Mouse (Mus musculus): Measurements from ENCODE around the gene Pou2f2. TPM values are rescaled to one million over a fixed set of nuclear protein-coding genes. Genes with fewer than 3 reads are reported as not detected.

The Pou2f2 gene
- total RNA-seq, 2 experiments from 2014 or later, result 0.53 to 0.68 TPM

GRCm38 (mm10) chr7:25197384-25198018, 18.0 kb upstream of the Pou2f2 start:
- no peak for DNase-seq
- intact Hi-C loops (cut with DNase I), result no loop called here

DNA sequence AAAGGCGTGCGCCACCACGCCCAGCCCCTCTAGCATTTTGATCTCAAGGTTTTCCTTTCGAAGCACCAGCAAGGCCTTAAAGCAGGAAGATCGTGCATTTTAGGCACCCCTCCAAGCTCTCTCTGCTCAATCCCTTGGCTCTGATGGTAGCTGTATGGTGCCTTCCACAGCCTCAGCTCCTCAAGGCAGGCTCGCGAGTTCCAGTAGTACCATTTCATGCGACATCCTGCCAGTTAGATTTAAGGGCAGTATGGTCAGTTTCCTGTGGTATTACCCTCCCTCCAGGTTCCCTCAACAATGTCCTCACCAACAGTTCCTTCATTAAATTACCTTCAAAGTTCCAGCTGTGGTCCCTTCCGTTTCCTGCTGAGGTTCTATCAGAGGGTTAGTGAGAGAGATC, 16.6 kb upstream of the Pou2f2 start:
- intact Hi-C loops (cut with DNase I), result no loop called here
- DNase-seq, result no peak

DNA sequence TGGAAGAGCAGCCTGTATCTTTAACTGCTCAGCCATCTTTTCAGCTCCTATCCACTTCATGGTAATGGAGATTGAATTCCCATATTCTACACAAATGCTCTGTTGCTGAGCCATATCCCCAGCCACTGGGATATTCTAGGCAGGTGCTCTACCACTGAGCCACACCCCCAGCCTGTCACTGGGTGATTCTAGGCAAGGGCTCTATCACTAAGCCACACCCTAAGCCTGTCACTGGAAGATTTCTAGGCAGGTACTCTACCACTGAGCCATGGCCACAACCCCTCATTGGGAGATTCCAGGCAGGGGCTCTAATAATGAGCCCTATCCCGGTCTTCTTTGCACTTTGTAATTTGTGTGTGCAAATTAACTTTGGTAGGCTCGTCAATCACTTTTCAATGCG, 15.6 kb upstream of the Pou2f2 start:
- DNase-seq, result no peak
- intact Hi-C loops (cut with DNase I), result no loop called here

- no peak for DNase-seq
- intact Hi-C loops (cut with DNase I), result no loop called here
Measured at GRCm38 (mm10) chr7:25192110-25192509, 12.6 kb upstream of the Pou2f2 start.

DNA sequence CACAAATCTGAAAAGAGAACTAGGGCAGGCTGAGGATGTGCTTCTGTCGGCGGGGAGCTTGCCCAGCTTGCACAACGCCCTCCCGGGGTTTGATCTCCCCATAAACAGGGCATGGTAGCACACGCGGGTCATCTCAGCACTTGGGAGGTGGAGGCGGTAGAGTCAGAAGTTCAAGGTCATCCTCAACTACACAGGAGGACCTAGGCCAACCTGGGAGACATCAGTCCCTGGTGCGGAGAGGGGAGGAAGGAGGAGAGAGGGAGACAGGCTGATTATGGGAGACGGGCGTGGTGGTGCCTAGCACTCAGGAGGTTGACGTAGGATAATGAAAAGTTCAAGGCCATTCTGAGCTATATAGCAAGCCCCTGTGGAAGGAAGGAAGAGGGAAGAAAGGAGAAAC, 11.3 kb upstream of the Pou2f2 start:
- no peak for DNase-seq
- intact Hi-C loops (cut with DNase I), result no loop called here

- intact Hi-C loops (cut with DNase I), result loop anchor here (1.0 to 2.0 kb wide), 3 partner anchors 54 to 157 kb away; no protein-coding TSS in a partner anchor
- DNase-seq, result peak; percentile 86 to 88
Measured at GRCm38 (mm10) chr7:25187662-25188650, 8.4 kb upstream of the Pou2f2 start.

GRCm38 (mm10) chr7:25184091-25184490, 4.6 kb upstream of the Pou2f2 start:
- no peak for DNase-seq
- intact Hi-C loops (cut with DNase I), result no loop called here

- intact Hi-C loops (cut with DNase I), result no loop called here
- DNase-seq, result no peak
Measured at GRCm38 (mm10) chr7:25181814-25182213, 2.3 kb upstream of the Pou2f2 start.

- peak in 1 of 2 experiments; percentile 44 for DNase-seq
- intact Hi-C loops (cut with DNase I), result no loop called here
Measured at GRCm38 (mm10) chr7:25181331-25181790, 1.8 kb upstream of the Pou2f2 start.

- intact Hi-C loops (cut with DNase I), result no loop called here
- no peak for DNase-seq
Measured at GRCm38 (mm10) chr7:25180512-25180911, 986 bp upstream of the Pou2f2 start.

GRCm38 (mm10) chr7:25178787-25179605, 530 bp downstream of the Pou2f2 start:
- no peak for DNase-seq
- intact Hi-C loops (cut with DNase I), result no loop called here

DNA sequence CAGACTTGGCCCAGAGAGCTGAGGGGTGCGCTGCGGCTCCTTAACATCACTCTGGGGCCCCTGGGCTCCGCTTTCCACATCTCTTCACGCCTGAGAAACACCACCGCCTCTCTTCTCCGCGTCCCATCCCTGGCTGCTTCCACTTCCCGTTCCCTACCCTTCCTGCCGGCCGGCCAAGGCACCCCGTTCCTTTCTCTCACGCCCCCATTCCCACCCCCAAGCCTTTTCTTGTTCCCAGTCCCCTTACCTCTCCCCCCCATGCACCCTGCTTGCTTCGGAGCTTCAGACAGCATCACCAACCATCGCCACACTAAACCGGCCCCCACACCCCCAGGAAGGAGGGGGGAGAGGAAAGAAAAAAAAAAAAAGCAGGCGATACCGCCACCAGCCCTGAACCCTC, 1.2 kb downstream of the Pou2f2 start:
- DNase-seq, result no peak
- intact Hi-C loops (cut with DNase I), result no loop called here

- intact Hi-C loops (cut with DNase I), result no loop called here
Measured at GRCm38 (mm10) chr7:25174343-25174742, 5.2 kb downstream of the Pou2f2 start.

GRCm38 (mm10) chr7:25172669-25173068, 6.9 kb downstream of the Pou2f2 start:
- no peak for DNase-seq
- intact Hi-C loops (cut with DNase I), result no loop called here

More at GRCm38 (mm10) chr7:25174343-25174742, 5.2 kb downstream of the Pou2f2 start:
- DNase-seq, result no peak

DNA sequence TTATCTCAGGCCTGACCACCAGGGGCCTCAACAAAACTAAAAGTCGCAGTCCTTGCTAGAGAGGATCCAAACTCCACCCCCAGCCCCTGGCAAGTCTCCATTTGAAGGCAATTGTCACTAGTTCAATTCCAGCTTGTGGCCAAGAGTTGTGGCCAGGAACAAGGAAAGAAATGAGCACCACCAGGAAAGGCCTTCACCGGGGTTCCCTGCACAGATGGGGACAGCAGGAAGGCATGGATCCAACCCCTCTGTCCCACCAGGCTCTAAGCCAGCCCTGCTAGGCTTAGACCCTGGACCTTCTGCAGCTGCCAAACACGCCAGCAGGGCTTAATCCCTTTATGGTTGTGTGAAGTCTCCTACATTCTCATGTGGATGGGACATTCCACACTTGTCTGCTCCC, 8.9 kb downstream of the Pou2f2 start:
- intact Hi-C loops (cut with DNase I), result no loop called here
- no peak for DNase-seq

- no peak for DNase-seq
- intact Hi-C loops (cut with DNase I), result no loop called here
Measured at GRCm38 (mm10) chr7:25166106-25166505, 13.4 kb downstream of the Pou2f2 start.

DNA sequence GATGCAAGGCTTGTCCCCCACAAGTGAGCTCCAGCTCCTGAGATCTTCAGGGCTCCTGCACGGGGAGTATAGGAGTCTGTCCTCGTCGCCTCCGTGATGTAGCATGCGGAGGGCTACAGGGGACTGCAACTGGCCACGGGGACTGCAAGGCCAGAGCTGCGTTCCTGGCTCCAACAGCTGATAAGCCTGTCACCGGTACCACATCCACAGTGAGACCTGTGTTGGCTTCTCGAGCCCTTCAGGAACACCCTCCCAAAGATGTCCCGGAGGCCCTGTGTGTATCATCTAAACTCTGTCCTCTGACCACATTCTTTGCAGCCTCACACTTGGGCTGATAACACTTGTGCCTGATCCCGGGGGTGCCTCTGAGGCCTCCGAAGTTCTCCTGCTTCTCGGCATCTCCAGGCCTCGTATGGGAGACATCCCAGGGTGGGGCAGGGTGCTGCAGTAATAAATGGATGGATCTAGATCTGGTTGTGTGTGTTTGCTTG, 23.3 kb downstream of the Pou2f2 start:
- no peak for DNase-seq
- intact Hi-C loops (cut with DNase I), result no loop called here

GRCm38 (mm10) chr7:25155469-25156157, 23.9 kb downstream of the Pou2f2 start:
- intact Hi-C loops (cut with DNase I), result no loop called here
- DNase-seq, result no peak

GRCm38 (mm10) chr7:25154648-25155047, 24.9 kb downstream of the Pou2f2 start:
- intact Hi-C loops (cut with DNase I), result no loop called here
- DNase-seq, result no peak

- intact Hi-C loops (cut with DNase I), result no loop called here
- DNase-seq, result no peak
Measured at GRCm38 (mm10) chr7:25153841-25154240, 25.7 kb downstream of the Pou2f2 start.

Measured in heart, postnatal 36 days (tissue).